Mouse (Mus musculus) myocyte (in vitro differentiated cells): ENCODE measurements around the gene Znhit3. TPM values are rescaled to one million over a fixed set of nuclear protein-coding genes. Genes with fewer than 3 reads are reported as not detected.

ENCODE experiments used
- H3K27me3 ChIP-seq: one replicate; pipeline ENCODE4 v1.6.1; 2011; ENCODE audit not compliant: control insufficient read depth, insufficient read depth, insufficient read length
- H3K36me3 ChIP-seq: one replicate; pipeline ENCODE4 v1.6.1; 2011; ENCODE audit not compliant: control insufficient read depth, insufficient read depth
- H3K4me2 ChIP-seq: one replicate; pipeline ENCODE4 v1.6.1; 2011; ENCODE audit warnings: low read depth, control low read depth
- H3K4me3 ChIP-seq: one replicate; pipeline ENCODE4 v1.5.1; 2011; ENCODE audit warnings: mild to moderate bottlenecking, control low read depth, moderate library complexity
- H3K79me2 ChIP-seq: one replicate; pipeline ENCODE4 v1.6.1; 2011; ENCODE audit not compliant: control insufficient read depth, insufficient read depth
- H3ac ChIP-seq: one replicate; pipeline ENCODE4 v1.6.1; 2011; ENCODE audit not compliant: control insufficient read depth, insufficient read length
- CEBPB ChIP-seq: IDR thresholded peaks from 2 replicates; pipeline ENCODE4 v1.6.1; 2011; ENCODE audit warnings: mild to moderate bottlenecking, moderate library complexity; ENCODE audit not compliant: poor library complexity, insufficient read depth, severe bottlenecking
- E2F4 ChIP-seq: IDR thresholded peaks from one replicate; pipeline ENCODE4 v1.6.1; 2011; ENCODE audit warnings: mild to moderate bottlenecking, control low read depth, moderate library complexity; ENCODE audit not compliant: insufficient read depth
- MAX ChIP-seq: IDR thresholded peaks from one replicate; pipeline ENCODE4 v1.6.1; 2011; ENCODE audit warnings: low read depth, mild to moderate bottlenecking, control low read depth
- MYOD1 ChIP-seq, 3 experiments: IDR thresholded peaks; one replicate each; pipeline ENCODE4 v1.6.1; 2011; ENCODE audit warnings: control low read depth in 2 of 3, low read depth in 2 of 3, mild to moderate bottlenecking in 2 of 3, moderate library complexity in 1 of 3; ENCODE audit not compliant: insufficient read length in 2 of 3, control insufficient read depth in 1 of 3
- MYOG ChIP-seq, 3 experiments: IDR thresholded peaks; one replicate each; pipeline ENCODE4 v1.6.1; 2011; ENCODE audit warnings: control low read depth in 2 of 3, low read depth in 2 of 3, mild to moderate bottlenecking in 2 of 3; ENCODE audit not compliant: insufficient read length in 2 of 3, control insufficient read depth in 1 of 3, insufficient read depth in 1 of 3
- POLR2A ChIP-seq: IDR thresholded peaks from one replicate; pipeline ENCODE4 v1.6.1; 2011; ENCODE audit warnings: low read depth, mild to moderate bottlenecking, control low read depth, moderate library complexity; ENCODE audit not compliant: insufficient read length
- POLR2AphosphoS2 ChIP-seq: IDR thresholded peaks from one replicate; pipeline ENCODE4 v1.6.1; 2011; ENCODE audit warnings: low read depth, control low read depth; ENCODE audit not compliant: insufficient read length
- REST ChIP-seq: IDR thresholded peaks from one replicate; pipeline ENCODE4 v1.6.1; 2011; ENCODE audit warnings: mild to moderate bottlenecking, control low read depth, moderate library complexity; ENCODE audit not compliant: insufficient read depth, insufficient read length
- SRF ChIP-seq: IDR thresholded peaks from one replicate; pipeline ENCODE4 v1.6.1; 2011; ENCODE audit warnings: low read depth; ENCODE audit not compliant: control insufficient read depth, insufficient read length
- TCF12 ChIP-seq: IDR thresholded peaks from one replicate; pipeline ENCODE4 v1.6.1; 2011; ENCODE audit warnings: mild to moderate bottlenecking, control low read depth; ENCODE audit not compliant: poor library complexity, insufficient read depth, severe bottlenecking
- TCF3 ChIP-seq: IDR thresholded peaks from one replicate; pipeline ENCODE4 v1.6.1; 2011; ENCODE audit warnings: low read depth, control low read depth; ENCODE audit not compliant: insufficient read length
- USF1 ChIP-seq: IDR thresholded peaks from one replicate; pipeline ENCODE4 v1.6.1; 2011; ENCODE audit warnings: low read depth, mild to moderate bottlenecking, control low read depth, moderate library complexity
- polyA plus RNA-seq: library from polyadenylated mRNA; unstranded; fragments of >200 nt; fragmentation: generic; extraction: Trizol; gene quantifications from one replicate; pipeline ENCODE4 v1.2.1, GENCODE M21; 2012; ENCODE audit warnings: missing spikeins

Gene Znhit3
- polyA plus RNA-seq, 1 experiment, result 18.5 TPM

DNA sequence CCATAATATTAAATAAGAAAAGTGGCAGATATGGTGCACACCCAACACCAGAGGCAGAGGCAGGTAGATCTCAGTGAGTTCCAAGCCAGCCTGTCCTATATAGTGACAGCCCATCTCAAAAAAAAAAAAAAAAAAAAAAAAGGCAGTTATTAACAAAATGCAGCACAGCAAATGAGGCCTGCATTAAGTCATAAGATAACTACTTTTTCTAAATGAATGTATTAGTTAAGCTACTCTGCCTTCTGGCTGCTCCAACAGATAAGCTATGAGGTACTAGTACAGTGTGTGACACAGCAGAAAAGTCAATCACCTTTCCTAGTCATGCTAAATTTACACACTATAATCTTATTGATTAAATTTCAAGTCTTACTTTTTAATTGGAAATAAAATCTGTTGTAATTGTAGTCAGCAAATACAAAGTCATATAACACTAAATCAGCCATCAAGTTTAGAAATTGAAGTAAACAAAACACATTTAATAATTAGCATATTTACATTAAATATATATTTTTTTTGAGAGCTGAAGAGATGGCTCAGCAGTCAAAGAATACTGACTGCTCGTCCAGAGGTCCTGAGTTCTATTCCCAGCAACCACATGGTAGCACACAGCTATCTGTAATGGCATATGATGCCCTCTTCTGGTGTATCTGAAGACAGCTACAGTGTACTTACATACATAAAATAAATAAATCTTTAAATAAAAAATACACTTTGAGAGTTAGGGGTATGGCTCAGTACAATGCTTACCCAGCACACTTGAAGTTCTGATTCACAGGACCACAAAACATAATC, 42.9 kb downstream of the Znhit3 start:
- no peaks in the 10 kb centered on the region for H3K27me3 ChIP-seq
- no peaks in the 10 kb centered on the region for H3K36me3 ChIP-seq
- peaks cover 25% of the 10 kb centered on the region for H3K79me2 ChIP-seq
- no peak overlapping the region for H3K4me3 ChIP-seq
- H3K4me2 ChIP-seq, result no peak overlapping the region
- H3ac ChIP-seq, result no peak overlapping the region
- TF ChIP-seq REST, result no peak
- no peak for TF ChIP-seq MAX
- TF ChIP-seq POLR2AphosphoS2, result no peak
- no peak for TF ChIP-seq SRF
- no peak for TF ChIP-seq MYOD1 (IDR thresholded peaks at IDR 0.05; ENCODE audit: control insufficient read depth in 1 of 3, insufficient read length in 2 of 3, low read depth in 2 of 3)
- no peak for TF ChIP-seq TCF12
- TF ChIP-seq USF1, result no peak

DNA sequence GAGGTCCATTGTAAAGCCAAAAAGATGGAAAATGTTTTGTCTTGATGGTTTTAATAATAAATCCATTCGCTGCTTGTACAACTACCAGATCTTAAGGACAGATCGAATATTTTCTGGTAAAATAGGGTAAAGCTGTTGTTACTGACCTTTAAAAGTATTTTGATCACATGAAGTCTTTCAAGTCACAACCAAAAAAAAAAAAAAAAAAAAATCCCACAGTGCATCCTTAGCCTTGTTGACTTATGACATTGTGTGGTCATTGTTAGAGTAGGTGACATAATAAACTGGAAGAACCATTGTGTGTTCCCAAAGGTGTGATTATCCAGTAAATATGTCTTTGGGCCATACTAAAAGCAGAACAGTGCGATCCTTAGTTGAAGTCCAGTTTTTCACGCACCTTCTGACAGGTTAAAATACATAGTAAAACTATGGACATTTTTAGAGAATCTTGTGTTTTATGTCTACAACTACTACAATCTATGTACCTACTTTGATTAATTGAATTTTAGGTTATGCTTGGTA, 44.6 kb downstream of the Znhit3 start:
- H3K4me2 ChIP-seq, result peak overlapping the region; percentile 78
- H3K79me2 ChIP-seq, result peaks cover 40% of the 10 kb centered on the region
- no peaks in the 10 kb centered on the region for H3K36me3 ChIP-seq
- TF ChIP-seq USF1, result no peak
- no peak for TF ChIP-seq TCF3
- TF ChIP-seq MAX, result no peak
- TF ChIP-seq CEBPB, result no peak
- TF ChIP-seq SRF, result no peak
- no peak for TF ChIP-seq POLR2A
- no peak for TF ChIP-seq POLR2AphosphoS2
- TF ChIP-seq MYOD1 (IDR thresholded peaks at IDR 0.05; ENCODE audit: control insufficient read depth in 1 of 3, insufficient read length in 2 of 3, low read depth in 2 of 3), result no peak
- TF ChIP-seq TCF12, result no peak
- no peak for TF ChIP-seq REST
- no peak for TF ChIP-seq MYOG (IDR thresholded peaks at IDR 0.05; ENCODE audit: control insufficient read depth in 1 of 3, insufficient read depth in 1 of 3, insufficient read length in 2 of 3, low read depth in 2 of 3)
- TF ChIP-seq E2F4, result no peak
- peak overlapping the region; percentile 71 for H3K4me3 ChIP-seq
- H3K27me3 ChIP-seq, result no peaks in the 10 kb centered on the region
- H3ac ChIP-seq, result peak overlapping the region; percentile 89

DNA sequence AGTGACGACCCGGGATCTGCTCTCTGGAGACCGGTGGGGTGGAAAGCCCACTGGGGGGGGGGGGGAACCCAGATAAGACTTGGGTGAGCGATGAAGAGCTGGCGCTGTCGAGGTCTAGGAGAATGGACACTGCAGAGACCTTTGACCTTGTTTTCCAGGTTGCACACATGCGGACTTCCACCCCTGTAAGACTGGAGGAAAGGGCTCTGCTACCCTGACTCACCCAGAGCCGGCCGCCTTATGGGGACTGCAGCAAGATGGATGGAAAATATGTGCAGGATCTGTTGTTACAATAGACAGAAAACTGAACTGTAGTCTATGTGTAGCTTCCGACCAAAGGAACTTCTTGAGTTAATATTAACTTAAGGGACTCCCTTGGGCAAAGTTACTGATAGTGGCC, 45.1 kb downstream of the Znhit3 start:
- no peaks in the 10 kb centered on the region for H3K36me3 ChIP-seq
- H3K4me3 ChIP-seq, result peak overlapping the region; percentile 71
- H3ac ChIP-seq, result peak overlapping the region; percentile 89
- TF ChIP-seq REST (no peak), SRF (no peak), MYOG (IDR thresholded peaks at IDR 0.05; ENCODE audit: control insufficient read depth in 1 of 3, insufficient read depth in 1 of 3, insufficient read length in 2 of 3, low read depth in 2 of 3) (no peak), MAX (no peak), E2F4 (no peak), CEBPB (no peak)
- peaks cover 46% of the 10 kb centered on the region for H3K79me2 ChIP-seq
- H3K4me2 ChIP-seq, result peak overlapping the region; percentile 78
- H3K27me3 ChIP-seq, result no peaks in the 10 kb centered on the region

- Histone ChIP-seq H3K4me3 (peak within 1 kb of the TSS; percentile 71), H3K36me3 (no peaks in the 10 kb centered on the region), H3K79me2 (peaks cover 51% of the 10 kb centered on the region), H3ac (peak within 1 kb of the TSS; percentile 89), H3K27me3 (no peaks in the 10 kb centered on the region), H3K4me2 (peak within 1 kb of the TSS; percentile 78)
- no peak for TF ChIP-seq REST
- TF ChIP-seq MYOD1 (IDR thresholded peaks at IDR 0.05; ENCODE audit: control insufficient read depth in 1 of 3, insufficient read length in 2 of 3, low read depth in 2 of 3), result peak in 1 of 3 experiments; percentile 42
- TF ChIP-seq MYOG (IDR thresholded peaks at IDR 0.05; ENCODE audit: control insufficient read depth in 1 of 3, insufficient read depth in 1 of 3, insufficient read length in 2 of 3, low read depth in 2 of 3), result peak in 1 of 3 experiments; percentile 23
- no peak for TF ChIP-seq TCF3
- TF ChIP-seq USF1, result no peak
- TF ChIP-seq SRF, result no peak
- no peak for TF ChIP-seq TCF12
- peak; percentile 34 for TF ChIP-seq E2F4
- TF ChIP-seq POLR2AphosphoS2, result peak; percentile 89
- TF ChIP-seq POLR2A, result peak; percentile 81
- TF ChIP-seq CEBPB, result peak; percentile 45; the same call in 1 of the 2 replicates
- TF ChIP-seq MAX, result no peak
Measured at GRCm38 (mm10) chr11:84870337-84871043, 45.7 kb downstream of the Znhit3 start, which contains the start of gene Ggnbp2. Ggnbp2 (minus strand) TSS chr11:84870817.
